In the genomic region with DNA sequence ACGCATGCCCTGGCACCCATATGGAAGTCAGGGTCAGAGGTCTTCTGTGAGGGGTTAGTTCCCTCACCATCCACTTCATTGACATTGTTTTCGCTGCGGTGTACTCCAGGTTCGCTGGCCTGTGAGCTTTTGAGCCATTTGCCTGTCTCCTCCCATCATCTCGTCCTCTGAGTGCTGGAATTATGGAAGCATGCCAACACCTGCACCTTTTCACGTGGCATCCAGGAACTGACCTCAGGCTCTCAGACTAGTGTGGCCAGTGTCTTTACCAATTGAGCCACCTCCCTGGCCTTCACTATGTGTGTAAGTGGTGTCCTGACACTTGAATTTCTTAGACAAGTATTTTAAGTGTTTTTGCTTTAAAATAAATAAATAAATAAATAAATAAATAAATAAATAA, we compare ENCODE assay signal across 15 mouse cellular contexts.
DNase-seq lines count a peak whose midpoint lies in the region.
"Had no signal": no experiment of that assay in that cellular context is flagged by ENCODE, and none has a peak within 500 bp of the region (broad histone marks: within the 10 kb centered on the region; RNA-seq: fewer than 3 reads in every experiment).

No protein-coding gene starts in this region.

- DNase-seq in kidney, adult 11 months, result peak; percentile 44
- DNase-seq in kidney, postnatal 10 days, result no peak
- peak; percentile 68 for DNase-seq in kidney, adult 9 months
- no peak for DNase-seq in kidney, postnatal 4 days
- DNase-seq in lung, adult 18-20 months, result peak; percentile 22 to 44
- no peak for DNase-seq in lung, postnatal 14 days
- DNase-seq: adrenal gland, postnatal 10 days; adrenal gland, postnatal 36 days; B cell, adult 2 months; cerebellum, adult 18-20 months; cerebellum, adult 9-10 months; cerebellum, postnatal 14 days; gastrocnemius, postnatal 10 days; gastrocnemius, postnatal 36 days; heart, postnatal 36 days had no signal

Comparison
In these comparisons a context has a peak if more than half of its experiments do, and no peak if none do; other contexts are left out.
1. DNase-seq: peak in kidney, adult 11 months (single experiment), kidney, adult 9 months (single experiment) and lung, adult 18-20 months (2 of 2); none in kidney, postnatal 10 days (single experiment), kidney, postnatal 4 days (0 of 2) and lung, postnatal 14 days (single experiment).